10 mouse cellular contexts compared by ENCODE assay signal in genomic region chr7:7049659-7050320, GRCm38 (mm10). TPM values are rescaled to one million over a fixed set of nuclear protein-coding genes. Genes with fewer than 3 reads are reported as not detected.
"Had no signal": no experiment of that assay in that cellular context is flagged by ENCODE, and none has a peak within 500 bp of the region (broad histone marks: within the 10 kb centered on the region; RNA-seq: fewer than 3 reads in every experiment).

No protein-coding gene starts in this region.

RNA-seq across cellular contexts. Expression of gene Aurkc, which starts 54.7 kb away (rescaled TPM):
- polyA plus RNA-seq: kidney, embryonic 16.5 days; limb, embryonic 12.5 days; limb, embryonic 15.5 days; liver, embryonic 11.5 days; liver, postnatal 0 days; midbrain, embryonic 12.5 days; midbrain, embryonic 16.5 days; myocyte; neural tube, embryonic 13.5 days; thymus, postnatal 0 days had no signal
